In the genomic region with DNA sequence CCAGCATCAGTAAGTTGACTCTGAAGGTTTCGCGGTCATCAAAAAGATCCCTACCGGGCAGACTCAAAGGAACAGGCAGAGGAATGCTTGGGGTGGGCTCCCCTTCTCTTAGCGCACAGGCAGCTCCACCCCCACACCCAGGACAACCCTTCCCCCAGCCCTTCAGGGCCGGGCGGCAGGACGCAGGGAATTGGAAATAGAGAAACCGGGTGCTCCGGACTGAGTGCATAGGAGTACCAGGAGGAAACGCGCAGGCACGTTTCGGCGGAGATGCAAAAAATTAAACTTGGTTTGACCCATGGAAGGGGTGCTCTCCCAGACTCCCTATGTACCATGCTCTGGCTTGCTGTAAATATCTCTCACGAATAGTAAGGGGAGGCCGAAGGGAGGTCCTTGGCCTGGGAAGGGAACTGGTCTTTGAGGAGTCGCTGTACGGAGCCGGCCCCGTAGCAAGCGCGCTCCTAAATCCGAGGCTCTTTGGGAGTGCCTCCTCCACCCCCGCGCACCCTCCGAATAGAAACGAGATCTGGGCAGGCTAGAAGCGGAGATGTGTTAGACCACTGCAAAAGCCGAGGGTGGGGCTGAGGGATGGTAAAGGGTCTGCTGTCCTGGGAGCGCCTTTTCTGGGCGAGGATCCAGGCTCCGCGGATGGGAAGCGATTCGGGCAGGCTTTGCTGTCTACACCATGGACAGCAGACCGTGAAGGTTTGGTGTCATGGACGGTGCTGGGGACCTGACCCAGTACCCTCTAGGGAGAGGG, we compare ENCODE assay signal across 8 mouse cellular contexts. TPM values are rescaled to one million over a fixed set of nuclear protein-coding genes. Genes with fewer than 3 reads are reported as not detected.
DNase-seq lines count a peak whose midpoint lies in the region; TF ChIP-seq lines count a peak whose summit lies in the region.

No protein-coding gene starts in this region.

- no peak overlapping the region for H3K27ac ChIP-seq in ES-Bruce4 (ENCODE audit: insufficient read depth, low read length)

- peak; percentile 70 to 77 for DNase-seq in cerebellum, postnatal 10 days
- peak; percentile 68 to 73 for DNase-seq in frontal cortex, postnatal 25 days (ENCODE audit: low spot score in 2 of 2)
- DNase-seq in left cerebral cortex, postnatal 4 days = peak; percentile 43
- DNase-seq in right cerebral cortex, postnatal 36 days (ENCODE audit: low spot score in 2 of 2) = peak; percentile 79 to 85
- DNase-seq in thymus, postnatal 14 days = no peak
- DNase-seq in spleen, postnatal 4 days (ENCODE audit: low spot score in 2 of 2) = no peak
- no peak for DNase-seq in ovary, postnatal 14 days (ENCODE audit: low spot score)

- H3K9ac ChIP-seq in ES-Bruce4 (ENCODE audit: low read depth, poor library complexity, severe bottlenecking) = peak overlapping the region; percentile 14

- no peak for TF ChIP-seq POLR2A in ES-Bruce4 (IDR thresholded peaks at IDR 0.05; ENCODE audit: insufficient read depth, low read length)

- H3K9me3 ChIP-seq in ES-Bruce4 (replicated peaks; ENCODE audit: control insufficient read depth, insufficient read depth, low read length, poor library complexity, severe bottlenecking) = no peaks in the 10 kb centered on the region

- peak overlapping the region; percentile 40 for H3K4me3 ChIP-seq in ES-Bruce4 (ENCODE audit: low read depth, low read length)

- no peak for TF ChIP-seq CTCF in ES-Bruce4 (IDR thresholded peaks at IDR 0.05; ENCODE audit: low read depth, low read length)

- no peaks in the 10 kb centered on the region for H3K36me3 ChIP-seq in ES-Bruce4 (ENCODE audit: control insufficient read depth, insufficient read depth, low read length, poor library complexity, severe bottlenecking)

- H3K4me1 ChIP-seq in ES-Bruce4 (ENCODE audit: control insufficient read depth, insufficient read depth, low read length) = peaks cover 5% of the 10 kb centered on the region

- no peak for TF ChIP-seq EP300 in ES-Bruce4 (IDR thresholded peaks at IDR 0.05; ENCODE audit: insufficient read depth, low read depth, low read length)

- peaks cover 20% of the 10 kb centered on the region for H3K27me3 ChIP-seq in ES-Bruce4 (ENCODE audit: control insufficient read depth, insufficient read depth, low read length, poor library complexity, severe bottlenecking)

- intact Hi-C loops in left cerebral cortex, postnatal 4 days (cut with DNase I) = loop anchor here (5.0 kb wide), 1 partner anchor 64 kb away; no protein-coding TSS in a partner anchor

RNA-seq across cellular contexts. Expression of gene Ythdf1, which starts 29.5 kb away (rescaled TPM):
- polyA plus RNA-seq in ES-Bruce4 (2011; ENCODE audit: insufficient read depth, insufficient read length, low read depth, missing spikeins) = 103 and 112 TPM in 2 replicates
- 10 to 100 TPM; 54.8 to 66.4 TPM for total RNA-seq in left cerebral cortex, postnatal 4 days (2021)

RNA-seq across cellular contexts. Expression of gene Birc7, which starts 37.6 kb away (rescaled TPM):
- 0.56 and 0.85 TPM in 2 replicates for polyA plus RNA-seq in ES-Bruce4 (2011; ENCODE audit: insufficient read depth, insufficient read length, low read depth, missing spikeins)
- total RNA-seq in left cerebral cortex, postnatal 4 days (2021) = not detected

Comparison
In these comparisons a context has a peak if more than half of its experiments do, and no peak if none do; other contexts are left out.
1. DNase-seq: peak in cerebellum, postnatal 10 days (2 of 2), frontal cortex, postnatal 25 days (2 of 2), left cerebral cortex, postnatal 4 days (single experiment) and right cerebral cortex, postnatal 36 days (2 of 2); none in thymus, postnatal 14 days (single experiment), spleen, postnatal 4 days (0 of 2) and ovary, postnatal 14 days (single experiment).